Mouse (Mus musculus) gastrocnemius, postnatal 14 days (tissue): ENCODE results near the gene Adi1. TPM values are rescaled to one million over a fixed set of nuclear protein-coding genes. Genes with fewer than 3 reads are reported as not detected.

Experiments
- DNase-seq: peaks from one replicate; pipeline ENCODE4 v3.0.0; 2021; ENCODE audit warnings: mixed read lengths
- intact Hi-C: fragments of 180-260 bp; cut with DNase I; formaldehyde crosslinking; loops from one replicate; pipeline ENCODE4 v1.15.1; 2025; ENCODE audit warnings: low total_unique reads
- long read RNA-seq, 2 experiments: library from polyadenylated mRNA; stranded (forward); transcript quantifications; one replicate each; pipeline ENCODE4 v2.0.0; 2021
- total RNA-seq, 2 experiments: library from RNA; stranded (reverse); gene quantifications; 2 replicates each; pipeline ENCODE4 v1.2.3; 2021

The Adi1 gene
- 10 to 100 TPM; 25.1 TPM for total RNA-seq
- long read RNA-seq, experiment 1, transcript Adi1-201 (4 exons, 1,652 nt) = major isoform, 8 of 20 reads
- long read RNA-seq, experiment 1, partial matches to known transcripts = 11 of 20 reads
- long read RNA-seq, experiment 1, other reads (novel, unspliced or antisense) = 1 of 20 reads
- long read RNA-seq, experiment 2, transcript Adi1-201 (4 exons, 1,652 nt) = major isoform, 12 of 18 reads
- long read RNA-seq, experiment 2, partial matches to known transcripts = 6 of 18 reads
- long read RNA-seq, experiment 2, other reads (novel, unspliced or antisense) = 0 of 18 reads

DNA sequence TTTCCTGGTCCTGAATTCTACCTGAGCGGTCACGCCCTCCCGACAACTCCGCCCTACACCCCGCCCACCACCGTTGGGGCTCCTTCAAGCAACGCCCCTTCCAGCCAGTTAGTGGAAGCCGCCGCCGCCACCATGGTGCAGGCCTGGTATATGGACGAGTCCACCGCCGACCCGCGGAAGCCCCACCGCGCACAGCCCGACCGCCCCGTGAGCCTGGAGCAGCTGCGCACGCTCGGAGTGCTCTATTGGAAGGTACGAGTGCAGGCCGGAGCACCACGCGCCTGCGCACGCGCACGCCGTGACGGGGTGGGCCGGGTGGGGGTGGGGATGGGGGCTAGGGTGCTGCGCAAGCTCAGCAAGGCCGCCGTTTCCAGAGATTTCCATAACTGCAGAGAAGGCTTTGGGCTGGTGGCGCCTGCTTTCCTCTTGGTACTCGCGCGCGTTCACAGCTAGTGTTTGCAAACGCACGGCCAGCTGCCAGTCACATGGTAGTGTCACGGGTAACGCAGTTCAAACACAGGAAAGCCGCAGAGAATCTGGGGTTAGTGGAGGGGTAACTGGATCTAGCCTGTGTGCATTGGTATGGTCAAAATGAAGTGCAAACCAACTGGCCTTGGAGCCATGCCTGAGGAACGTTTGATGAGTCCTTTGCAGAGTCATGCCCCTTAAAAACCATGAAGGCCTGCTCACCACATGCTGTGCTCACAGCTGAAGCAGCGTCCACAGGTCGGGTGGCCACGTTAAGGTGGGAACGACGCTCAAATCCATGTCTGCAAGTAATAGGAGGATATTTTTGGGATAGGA lies at the start of gene Adi1:
Gene Adi1, plus strand, starts transcription at position 111 of the 804 bp plus-strand sequence.
- intact Hi-C loops = no loop called here
- peak; percentile 79 for DNase-seq

DNA sequence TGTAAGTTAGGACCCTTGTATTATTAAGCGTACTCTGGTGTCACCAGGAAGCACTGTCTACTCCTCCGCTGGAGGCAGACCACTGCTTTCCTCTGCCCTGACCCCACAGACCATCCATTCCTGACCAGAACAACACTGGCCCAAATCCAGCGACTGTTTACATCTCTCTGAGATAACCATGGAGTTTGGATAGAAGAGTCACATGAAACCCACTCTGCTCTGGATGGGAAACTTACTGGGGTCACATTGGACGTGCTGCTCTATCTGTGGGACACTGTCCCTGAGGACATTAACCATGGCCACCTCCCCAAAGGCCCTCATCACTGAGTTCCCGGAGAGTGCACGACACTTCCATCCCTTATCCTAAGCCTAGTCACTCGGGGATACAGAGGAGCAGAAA lies 49.6 kb upstream of the Adi1 start:
- intact Hi-C loops = no loop called here
- DNase-seq = no peak

DNA sequence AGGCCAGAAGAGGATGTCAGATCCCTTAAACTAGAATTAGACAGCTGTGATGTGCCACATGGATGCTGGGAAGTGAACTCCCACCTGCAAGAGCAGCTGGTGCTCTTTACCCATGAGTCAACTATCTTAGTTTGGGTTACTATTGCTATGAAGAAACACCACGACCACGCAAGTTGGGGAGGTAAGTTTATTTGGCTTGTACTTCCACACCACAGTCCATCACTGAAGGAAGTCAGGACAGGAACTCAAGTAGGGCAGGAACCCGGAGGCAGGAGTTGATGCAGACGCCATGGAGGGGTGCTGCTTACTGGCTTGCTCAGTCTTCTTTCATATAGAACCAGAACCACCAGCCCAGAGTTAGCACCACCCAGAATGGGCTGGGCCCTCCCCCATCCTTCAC lies 47.9 kb upstream of the Adi1 start:
- intact Hi-C loops = no loop called here
- DNase-seq = no peak

DNA sequence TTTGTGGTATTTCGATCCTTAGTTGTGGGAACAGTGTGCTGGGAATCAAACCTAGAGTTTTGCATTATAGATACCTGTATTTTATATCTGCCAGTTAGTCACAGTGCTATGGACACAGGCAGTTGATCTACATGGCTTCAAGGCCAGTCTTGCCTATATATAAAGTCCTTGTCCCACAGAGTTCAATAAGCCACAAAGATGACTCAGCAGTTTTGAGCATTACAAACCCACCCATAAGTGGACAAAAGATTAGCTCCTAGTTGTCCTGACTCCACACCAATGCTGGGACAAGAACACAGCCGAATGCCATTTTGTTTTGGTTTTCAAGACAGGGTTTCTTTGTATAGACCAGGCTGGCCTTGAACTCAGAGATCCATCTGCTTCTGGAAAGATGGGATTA lies 46.6 kb upstream of the Adi1 start:
- intact Hi-C loops = no loop called here

GRCm38 (mm10) chr12:28635058-28635534 lies 39.9 kb upstream of the Adi1 start:
- DNase-seq = no peak
- intact Hi-C loops = no loop called here

More for the DNA sequence above, 46.6 kb upstream of the Adi1 start:
- DNase-seq = no peak

DNA sequence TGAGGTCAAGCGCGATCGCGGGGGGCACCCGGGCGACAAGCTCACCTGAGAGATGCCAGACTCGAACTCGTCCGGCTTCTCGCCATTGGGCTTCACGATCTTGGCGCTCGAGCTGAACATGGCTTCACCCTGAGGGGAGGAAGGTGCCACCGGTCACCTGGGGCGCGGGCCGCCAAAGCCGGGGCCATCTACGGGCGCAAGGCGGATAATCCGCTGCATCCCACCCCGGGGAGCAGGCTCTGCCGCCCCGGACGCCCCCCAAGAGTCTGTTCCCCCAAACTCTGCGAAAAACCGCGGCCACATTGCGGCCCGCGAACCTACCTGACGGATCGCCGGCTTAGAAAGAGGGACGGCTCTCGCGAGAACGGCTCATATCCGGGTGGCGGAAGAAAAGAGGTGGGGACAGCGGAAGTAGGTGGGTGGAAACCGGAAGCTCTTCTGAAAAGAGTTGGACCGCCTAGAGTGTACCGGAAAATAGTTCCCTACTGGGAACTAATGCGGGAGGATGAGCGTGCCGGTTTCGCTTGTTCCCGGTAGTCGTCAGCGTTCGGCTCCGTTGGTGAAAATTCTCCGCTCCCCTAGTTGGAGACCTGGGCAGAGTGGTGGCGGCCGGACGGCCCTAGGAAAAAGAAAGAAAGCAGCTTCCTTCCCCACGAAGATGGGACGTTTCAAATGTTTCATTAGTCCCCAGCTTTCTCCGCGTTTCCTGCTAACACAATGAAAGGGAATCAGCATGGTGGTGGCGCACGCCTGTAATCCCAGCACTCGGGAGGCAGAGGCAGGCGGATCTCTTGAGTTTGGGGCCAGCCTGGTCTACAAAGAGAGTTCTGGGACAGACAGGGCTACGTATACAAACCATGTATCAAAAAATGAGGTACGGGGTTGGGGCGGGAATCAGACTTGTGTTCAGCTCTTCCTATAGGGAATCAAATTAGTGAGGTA lies 39.2 kb upstream of the Adi1 start, which contains the start of gene Rps7:
Gene Rps7, minus strand, starts transcription at position 419 of the 942 bp plus-strand sequence.
- DNase-seq = peak; percentile 90
- intact Hi-C loops = no loop called here

- no peak for DNase-seq
- intact Hi-C loops = no loop called here
Measured at GRCm38 (mm10) chr12:28636543-28636942, 38.5 kb upstream of the Adi1 start.

DNA sequence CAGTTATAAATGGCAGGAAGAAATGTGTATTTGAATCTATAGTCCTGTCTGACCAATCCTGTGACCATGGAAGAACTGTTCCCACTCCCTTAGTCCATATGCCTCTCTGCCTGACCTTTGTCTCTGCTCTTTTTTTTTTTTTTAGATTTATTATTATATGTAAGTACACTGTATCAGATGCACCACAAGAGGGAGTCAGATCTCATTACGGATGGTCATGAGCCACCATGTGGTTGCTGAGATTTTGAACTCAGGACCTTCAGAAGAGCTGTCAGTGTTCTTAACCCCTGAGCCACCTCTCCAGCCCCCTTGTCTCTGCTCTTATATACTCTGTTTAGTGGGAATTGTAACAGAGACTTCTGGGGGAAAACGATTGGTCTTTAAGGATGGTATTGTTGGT lies 36.3 kb upstream of the Adi1 start:
- DNase-seq = no peak
- intact Hi-C loops = no loop called here

DNA sequence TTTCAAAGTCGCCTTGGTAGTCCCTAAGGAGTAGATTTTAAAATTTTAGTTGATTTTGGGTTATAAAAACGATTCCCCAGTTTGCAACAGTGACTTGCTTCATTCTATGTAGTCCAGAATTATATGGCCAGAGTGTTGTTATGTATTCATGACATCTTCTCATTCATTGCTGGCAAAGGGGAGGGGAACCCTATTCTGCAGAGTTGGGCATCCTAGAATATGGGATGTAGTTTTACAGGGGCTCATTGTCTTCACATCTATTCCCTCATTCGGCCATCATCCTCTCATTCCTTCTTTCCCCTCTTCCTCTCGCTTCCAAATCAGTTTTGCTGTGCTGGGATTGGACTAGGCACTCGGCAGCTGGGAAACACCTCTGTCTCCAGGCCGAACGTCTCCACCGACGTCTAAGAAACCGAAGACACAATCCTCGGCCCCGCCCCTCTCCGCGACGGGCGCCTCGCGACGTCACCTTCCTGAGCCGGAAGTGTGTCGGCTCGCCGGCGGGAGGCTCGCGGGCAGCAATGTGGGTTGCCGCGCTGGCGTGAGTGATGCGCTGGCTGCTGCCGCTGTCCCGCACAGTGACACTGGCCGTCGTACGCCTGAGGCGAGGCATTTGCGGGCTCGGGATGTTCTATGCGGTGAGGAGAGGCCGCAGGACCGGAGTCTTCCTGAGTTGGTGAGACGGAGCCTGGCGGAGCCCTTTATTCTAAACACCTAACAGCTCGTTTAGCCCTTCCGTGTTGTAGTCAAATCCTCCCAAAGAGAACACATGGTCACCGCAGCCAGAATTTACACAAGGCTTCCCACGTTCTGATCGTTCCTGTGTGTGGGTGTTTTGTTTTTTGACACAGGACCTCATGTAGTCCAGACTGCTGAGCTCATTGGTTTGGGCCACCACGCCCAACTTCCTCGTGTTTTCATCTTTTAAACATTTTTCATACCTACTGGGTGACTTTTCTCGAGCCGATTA lies 25.6 kb upstream of the Adi1 start, which contains the start of gene Rnaseh1:
Gene Rnaseh1, plus strand, starts transcription at position 462 of the 970 bp plus-strand sequence.
- intact Hi-C loops = no loop called here
- peak; percentile 90 for DNase-seq

DNA sequence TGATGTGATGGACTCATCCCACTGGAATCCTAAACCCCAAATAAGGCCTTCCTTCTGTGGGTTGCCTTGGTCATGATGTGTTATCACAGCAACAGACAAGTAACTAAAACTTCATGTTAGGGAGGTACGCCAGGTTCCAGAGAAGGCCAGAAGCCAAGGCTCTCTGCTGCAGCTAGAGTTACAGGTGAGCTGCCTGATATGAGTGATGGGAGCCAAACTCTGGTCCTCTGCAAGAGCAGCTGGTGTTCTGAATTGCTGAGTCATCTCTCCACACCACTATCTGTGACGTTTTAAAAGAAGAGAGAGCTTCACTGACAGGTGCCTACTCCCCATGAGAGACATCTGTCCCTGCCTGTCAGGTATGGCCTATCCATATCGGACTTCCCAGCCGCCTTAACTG lies 12.4 kb upstream of the Adi1 start:
- intact Hi-C loops = no loop called here
- no peak for DNase-seq

DNA sequence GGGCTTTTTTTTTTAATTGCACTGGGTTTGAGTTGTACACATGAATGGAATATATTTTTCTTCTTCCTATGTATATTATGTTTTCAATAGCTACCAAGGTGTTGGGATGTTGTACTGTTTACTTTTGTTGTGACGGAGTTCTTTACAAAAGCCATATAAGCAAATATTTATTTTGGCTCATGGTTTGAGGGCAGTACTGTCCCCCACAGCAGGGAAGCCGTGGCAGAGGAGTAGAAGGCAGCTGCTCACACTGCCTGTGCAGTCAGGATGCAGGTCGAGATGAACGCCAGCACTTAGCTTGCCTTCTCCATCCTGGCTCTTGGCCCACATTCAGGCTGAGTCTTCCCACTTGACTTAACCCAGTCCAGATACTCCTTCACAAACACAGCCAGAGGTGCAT lies 8.3 kb upstream of the Adi1 start:
- intact Hi-C loops = no loop called here
- DNase-seq = no peak

DNA sequence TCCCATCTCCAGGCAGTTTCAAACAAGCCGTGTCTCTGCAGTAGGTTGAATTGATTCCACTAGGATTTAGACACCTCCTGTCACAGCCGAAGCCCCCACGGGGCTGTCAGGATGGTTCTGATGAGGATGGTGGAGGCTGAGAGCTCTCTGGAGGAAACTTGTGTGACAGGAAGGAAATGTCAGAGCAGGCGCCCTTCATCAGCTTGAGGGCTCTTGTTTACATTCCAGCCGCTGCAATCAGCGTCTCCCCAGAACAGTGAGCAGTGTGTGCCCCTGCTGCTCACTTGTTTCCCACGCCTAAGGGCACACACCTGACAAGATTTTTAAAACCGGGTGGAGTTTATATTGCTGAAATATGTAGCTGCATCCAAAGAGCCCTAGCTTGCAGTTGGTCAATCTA lies 7.7 kb upstream of the Adi1 start:
- DNase-seq = no peak
- intact Hi-C loops = no loop called here

DNA sequence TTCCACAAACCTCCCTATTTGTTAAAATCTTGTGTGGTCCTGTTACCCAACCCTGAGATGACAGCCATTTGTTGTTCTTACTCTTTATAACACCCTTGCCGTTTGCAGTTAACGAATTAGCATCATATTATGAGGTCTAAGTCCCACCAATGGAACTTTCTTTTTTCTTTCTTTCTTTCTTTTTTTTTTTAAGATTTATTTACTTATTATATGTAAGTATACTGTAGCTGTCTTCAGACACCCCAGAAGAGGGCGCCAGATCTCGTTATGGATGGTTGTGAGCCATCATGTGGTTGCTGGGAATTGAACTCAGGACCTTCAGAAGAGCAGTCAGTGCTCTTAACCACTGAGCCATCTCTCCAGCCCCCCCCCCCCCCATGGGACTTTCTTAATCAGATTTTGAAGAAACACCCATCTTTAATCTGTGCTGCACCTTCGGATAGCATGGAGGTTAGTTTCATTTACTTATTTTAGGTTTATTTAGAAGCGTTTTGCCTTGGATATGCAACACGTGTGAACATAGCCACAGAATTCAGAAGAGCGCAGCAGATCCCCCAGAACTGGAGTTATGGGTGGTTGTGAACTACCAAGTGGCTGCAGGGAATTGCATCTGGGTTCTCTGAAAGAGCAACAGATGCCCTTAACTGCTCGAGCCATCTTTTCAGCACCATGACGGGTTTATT lies 852 bp upstream of the Adi1 start:
- intact Hi-C loops = no loop called here
- no peak for DNase-seq

- DNase-seq = no peak
- intact Hi-C loops = no loop called here
Measured at GRCm38 (mm10) chr12:28675925-28676209, 836 bp downstream of the Adi1 start.

DNA sequence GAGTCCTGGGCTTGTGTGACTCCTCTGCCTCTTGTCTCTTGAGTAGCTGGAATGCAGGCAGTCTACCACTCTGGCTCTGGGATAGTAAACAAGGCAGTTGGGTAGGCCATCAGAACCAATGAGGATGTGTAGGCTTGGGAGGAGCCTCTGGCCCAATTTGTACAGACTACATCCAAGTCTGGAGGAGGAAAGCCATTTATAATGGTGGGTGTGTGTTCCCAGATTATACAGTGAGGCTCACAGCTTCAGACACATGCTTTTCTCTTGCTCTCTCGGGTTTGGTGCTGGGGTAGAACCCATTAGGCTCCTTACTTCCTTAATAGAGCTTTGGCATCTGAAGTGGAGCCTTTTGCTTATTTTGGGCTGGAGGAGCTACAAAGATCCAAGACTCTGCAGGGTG lies 9.6 kb downstream of the Adi1 start:
- no peak for DNase-seq
- intact Hi-C loops = no loop called here

DNA sequence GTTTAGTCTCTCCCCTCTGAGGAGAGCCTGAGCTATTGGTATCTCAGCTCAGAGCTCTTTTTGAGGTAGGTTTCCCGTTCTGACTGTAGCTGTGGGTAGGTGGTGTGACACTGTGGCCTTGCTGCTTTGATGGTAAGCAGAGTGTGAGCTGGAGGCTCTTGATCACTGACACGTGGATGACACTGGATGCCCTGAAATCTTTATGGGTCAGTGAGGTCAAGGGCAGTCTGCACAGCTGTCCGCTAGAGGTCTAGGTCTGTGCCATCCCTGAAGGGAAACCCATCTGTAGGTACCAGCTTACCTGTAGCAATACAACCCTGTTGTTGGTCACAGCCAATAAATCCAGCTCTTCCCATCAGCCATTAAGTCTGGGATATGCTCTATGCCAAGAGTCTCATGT lies 10.7 kb downstream of the Adi1 start:
- intact Hi-C loops = no loop called here
- DNase-seq = no peak

GRCm38 (mm10) chr12:28686199-28686879 lies 11.3 kb downstream of the Adi1 start:
- no peak for DNase-seq
- intact Hi-C loops = no loop called here

DNA sequence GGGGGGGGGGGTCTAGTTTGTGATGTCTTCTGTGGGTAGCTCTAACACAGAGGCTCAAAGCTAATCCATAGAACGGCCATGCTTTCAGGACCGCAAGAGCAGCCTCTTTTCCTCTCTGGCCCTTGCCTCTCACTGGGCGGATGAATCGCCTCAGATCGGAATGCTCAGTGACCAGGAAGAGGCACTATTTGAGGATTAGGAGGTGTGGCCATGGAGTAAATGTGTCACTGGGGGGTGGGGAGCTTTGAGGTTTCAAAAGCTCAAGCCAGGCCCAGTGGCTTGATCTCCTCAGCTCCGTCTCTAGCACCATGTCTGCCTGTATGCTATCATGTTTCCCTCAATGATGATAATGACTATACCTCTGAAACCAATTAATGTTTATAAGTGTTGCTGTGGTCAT lies 14.0 kb downstream of the Adi1 start:
- no peak for DNase-seq
- intact Hi-C loops = no loop called here
